Mouse (Mus musculus) CH12.LX (cell line): ENCODE measurements around the gene Slc5a11.

Experiments used
- CTCF ChIP-seq, 2 experiments: IDR thresholded peaks in 1 of 2; conservative IDR thresholded peaks in 1 of 2; 2 replicates each; pipeline ENCODE4 v1.5.1; 2011 to 2012; ENCODE audit warnings: low read depth in 2 of 2, low read length in 2 of 2, improper control_type of control experiment in 1 of 2, inconsistent platforms in 1 of 2, mild to moderate bottlenecking in 1 of 2, moderate library complexity in 1 of 2
- EP300 ChIP-seq: IDR thresholded peaks from 2 replicates; pipeline ENCODE4 v1.6.1; 2011; ENCODE audit warnings: low read length, improper control_type of control experiment
- IRF4 ChIP-seq: IDR thresholded peaks from 2 replicates; pipeline ENCODE4 v1.6.1; 2014; ENCODE audit warnings: low read depth, mild to moderate bottlenecking, inconsistent platforms, low read length, improper control_type of control experiment
- JUND ChIP-seq: conservative IDR thresholded peaks from 2 replicates; pipeline ENCODE4 v1.6.1; 2011; ENCODE audit warnings: low read depth, low read length, improper control_type of control experiment
- MAFK ChIP-seq: IDR thresholded peaks from 2 replicates; pipeline ENCODE4 v1.6.1; 2011; ENCODE audit warnings: low read length, improper control_type of control experiment; ENCODE audit not compliant: insufficient replicate concordance
- MAX ChIP-seq: IDR thresholded peaks from 2 replicates; pipeline ENCODE4 v1.6.1; 2011; ENCODE audit warnings: low read length, improper control_type of control experiment
- PAX5 ChIP-seq: IDR thresholded peaks from 2 replicates; pipeline ENCODE4 v1.6.1; 2012; ENCODE audit warnings: low read length, inconsistent platforms, mixed read lengths
- POLR2A ChIP-seq: IDR thresholded peaks from 2 replicates; pipeline ENCODE4 v1.6.1; 2011; ENCODE audit warnings: low read depth, mild to moderate bottlenecking, improper control_type of control experiment, low read length
- SMC3 ChIP-seq: IDR thresholded peaks from 2 replicates; pipeline ENCODE4 v1.6.1; 2011; ENCODE audit warnings: low read depth, low read length, improper control_type of control experiment
- USF1 ChIP-seq: IDR thresholded peaks from 2 replicates; pipeline ENCODE4 v1.6.1; 2014; ENCODE audit warnings: low read depth, mild to moderate bottlenecking, inconsistent platforms, low read length, improper control_type of control experiment
- ZNF384 ChIP-seq: IDR thresholded peaks from 2 replicates; pipeline ENCODE4 v1.6.1; 2012; ENCODE audit warnings: low read depth, low read length, improper control_type of control experiment, inconsistent platforms

GRCm38 (mm10) chr7:123172101-123172500, 42.5 kb upstream of the Slc5a11 start:
- TF ChIP-seq POLR2A (no peak), CTCF (conservative IDR thresholded peaks at IDR 0.05 in 1 of 2, IDR thresholded peaks at IDR 0.05 in 1 of 2; ENCODE audit: low read depth in 2 of 2, low read length in 2 of 2) (no peak), ZNF384 (no peak), MAFK (no peak), USF1 (no peak), EP300 (no peak), PAX5 (no peak), SMC3 (no peak), IRF4 (no peak), MAX (no peak), JUND (no peak)
